Mouse (Mus musculus) CH12.LX (cell line): ENCODE data around the gene Ankrd13c.

Source experiments
- BHLHE40 ChIP-seq: IDR thresholded peaks from 2 replicates; pipeline ENCODE4 v1.6.1; 2011; ENCODE audit warnings: mild to moderate bottlenecking, low read depth, low read length, improper control_type of control experiment
- CTCF ChIP-seq, 2 experiments: IDR thresholded peaks in 1 of 2; conservative IDR thresholded peaks in 1 of 2; 2 replicates each; pipeline ENCODE4 v1.5.1; 2011 to 2012; ENCODE audit warnings: low read depth in 2 of 2, low read length in 2 of 2, improper control_type of control experiment in 1 of 2, inconsistent platforms in 1 of 2, mild to moderate bottlenecking in 1 of 2, moderate library complexity in 1 of 2
- ELF1 ChIP-seq: IDR thresholded peaks from 2 replicates; pipeline ENCODE4 v1.6.1; 2014; ENCODE audit warnings: low read depth, mild to moderate bottlenecking, inconsistent platforms, low read length, improper control_type of control experiment
- EP300 ChIP-seq: IDR thresholded peaks from 2 replicates; pipeline ENCODE4 v1.6.1; 2011; ENCODE audit warnings: low read length, improper control_type of control experiment
- KAT2A ChIP-seq: IDR thresholded peaks from 2 replicates; pipeline ENCODE4 v1.6.1; 2012; ENCODE audit warnings: low read length, improper control_type of control experiment, inconsistent platforms; ENCODE audit not compliant: insufficient replicate concordance
- MAX ChIP-seq: IDR thresholded peaks from 2 replicates; pipeline ENCODE4 v1.6.1; 2011; ENCODE audit warnings: low read length, improper control_type of control experiment
- NELFE ChIP-seq: IDR thresholded peaks from 2 replicates; pipeline ENCODE4 v1.6.1; 2011; ENCODE audit warnings: low read depth, low read length, improper control_type of control experiment
- PAX5 ChIP-seq: IDR thresholded peaks from 2 replicates; pipeline ENCODE4 v1.6.1; 2012; ENCODE audit warnings: low read length, inconsistent platforms, mixed read lengths
- POLR2A ChIP-seq: IDR thresholded peaks from 2 replicates; pipeline ENCODE4 v1.6.1; 2011; ENCODE audit warnings: low read depth, mild to moderate bottlenecking, improper control_type of control experiment, low read length
- SIN3A ChIP-seq: IDR thresholded peaks from 2 replicates; pipeline ENCODE4 v1.6.1; 2012; ENCODE audit warnings: low read length, improper control_type of control experiment, inconsistent platforms
- TCF12 ChIP-seq: IDR thresholded peaks from 2 replicates; pipeline ENCODE4 v1.6.1; 2014; ENCODE audit warnings: low read depth, mild to moderate bottlenecking, inconsistent platforms, low read length, improper control_type of control experiment
- UBTF ChIP-seq: IDR thresholded peaks from 2 replicates; pipeline ENCODE4 v1.6.1; 2012; ENCODE audit warnings: low read depth, mild to moderate bottlenecking, inconsistent platforms, low read length, improper control_type of control experiment, moderate library complexity
- USF2 ChIP-seq: conservative IDR thresholded peaks from 2 replicates; pipeline ENCODE4 v1.6.1; 2011; ENCODE audit warnings: low read depth, low read length, improper control_type of control experiment
- ZC3H11A ChIP-seq: IDR thresholded peaks from 2 replicates; pipeline ENCODE4 v1.6.1; 2012; ENCODE audit warnings: low read depth, mild to moderate bottlenecking, inconsistent platforms, low read length, improper control_type of control experiment

- TF ChIP-seq UBTF (no peak), EP300 (no peak), KAT2A (no peak), MAX (no peak), ELF1 (no peak), POLR2A (no peak), SIN3A (no peak), ZC3H11A (no peak), NELFE (no peak), CTCF (conservative IDR thresholded peaks at IDR 0.05 in 1 of 2, IDR thresholded peaks at IDR 0.05 in 1 of 2; ENCODE audit: low read depth in 2 of 2, low read length in 2 of 2) (no peak), USF2 (no peak), PAX5 (no peak), BHLHE40 (no peak), TCF12 (no peak)
These were observed 9.2 kb downstream of the Ankrd13c start for GRCm38 (mm10) chr3:157956201-157956600.
